Mouse (Mus musculus): ENCODE measurements at regions not wholly inside any gene's neighbourhood (a gene's known extent, or its start where the extent isn't known, plus 50 kb on each side); places are given as distances from the start of the nearest gene placed in this dataset.
A peak's percentile ranks its signal among the peaks of the same experiment; 100 is the strongest.

DNA sequence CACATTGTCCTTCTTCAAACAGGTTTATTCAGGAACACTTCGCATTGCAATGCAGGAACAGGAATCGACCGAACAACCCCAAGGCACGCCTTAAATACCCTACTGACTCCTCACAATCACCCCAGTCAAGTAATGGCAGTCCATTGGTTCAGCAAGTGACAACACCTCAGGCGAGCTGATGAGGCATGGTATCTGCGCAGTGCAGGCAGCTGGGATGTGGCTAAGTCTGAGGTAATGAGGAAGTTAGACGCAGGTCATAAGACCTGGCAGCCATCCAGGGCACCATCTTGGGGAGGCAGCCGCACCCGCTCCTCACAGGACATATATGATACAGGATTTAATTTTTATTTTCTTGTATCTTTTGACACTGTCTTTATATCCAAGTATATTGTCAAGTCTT is 1251.6 kb downstream of the Basp1 start:
- DNase-seq = no peak

DNA sequence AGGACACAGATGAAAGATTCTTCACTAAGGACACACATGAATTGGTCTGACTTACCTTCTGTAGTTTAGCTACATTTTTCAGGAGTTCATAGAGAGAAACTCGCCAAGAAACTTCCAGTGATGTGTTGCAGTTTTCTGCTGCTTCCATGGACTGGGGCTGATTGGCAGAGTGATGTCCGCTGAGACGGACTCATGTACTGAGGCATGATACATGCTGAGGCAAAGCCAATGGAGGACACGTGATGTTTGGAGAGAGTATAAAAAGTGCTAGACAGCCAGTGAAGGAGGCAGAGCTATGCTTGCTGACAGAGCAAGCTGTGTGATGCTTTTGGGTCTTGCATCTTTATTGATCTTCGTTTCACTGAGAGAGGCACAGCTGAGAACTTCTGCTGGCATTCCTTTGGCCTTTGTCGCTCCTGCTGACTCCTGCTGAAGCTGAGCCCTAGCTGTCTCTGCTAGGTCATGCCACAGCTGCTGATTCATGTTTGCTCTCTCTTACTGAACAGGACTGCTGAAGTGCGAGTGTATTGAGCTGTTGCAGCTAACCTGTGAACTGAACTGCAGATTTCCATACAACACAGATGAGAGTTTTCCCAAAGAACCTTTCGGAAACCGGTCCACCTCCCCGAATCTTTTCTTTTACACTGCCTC is 1255.7 kb downstream of the Basp1 start:
- no peak for DNase-seq

DNA sequence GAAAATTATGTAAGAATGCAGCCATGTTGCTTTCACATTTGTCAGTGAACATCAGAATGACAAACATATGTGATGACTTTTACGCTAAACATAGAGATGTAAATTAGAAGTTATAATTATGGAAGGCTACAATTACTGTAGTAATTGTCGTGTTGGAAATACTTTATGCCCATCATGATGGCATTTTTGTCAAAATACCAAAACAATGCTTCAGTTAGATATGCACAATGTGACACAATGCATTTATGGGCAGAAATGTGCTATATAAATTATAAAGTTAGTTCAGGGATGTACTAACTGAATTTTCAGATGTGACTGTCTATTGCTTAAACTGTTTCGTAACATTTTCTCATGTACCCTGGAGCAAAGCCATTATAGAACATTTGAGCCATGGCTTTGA is 1259.3 kb downstream of the Basp1 start:
- no peak for DNase-seq

DNA sequence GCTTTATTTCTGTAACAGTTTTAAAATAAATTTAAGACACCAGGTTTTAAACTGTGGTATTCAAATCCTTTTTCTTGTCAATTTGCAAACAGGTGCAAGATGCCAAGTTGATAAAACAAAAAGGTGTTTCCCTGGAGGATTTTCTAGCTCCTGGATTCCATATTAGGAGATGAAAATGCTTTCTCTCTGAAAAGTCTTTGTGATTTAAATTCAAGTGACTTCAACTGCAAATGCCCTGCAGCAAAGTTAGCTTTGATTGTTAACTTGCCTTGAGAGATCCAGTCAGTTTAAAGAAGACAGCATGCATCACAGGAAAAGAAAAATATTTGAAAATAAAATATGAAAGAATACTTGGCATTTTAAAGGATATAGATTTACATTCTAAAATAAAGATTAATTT is 1289.3 kb downstream of the Basp1 start:
- DNase-seq = no peak

DNA sequence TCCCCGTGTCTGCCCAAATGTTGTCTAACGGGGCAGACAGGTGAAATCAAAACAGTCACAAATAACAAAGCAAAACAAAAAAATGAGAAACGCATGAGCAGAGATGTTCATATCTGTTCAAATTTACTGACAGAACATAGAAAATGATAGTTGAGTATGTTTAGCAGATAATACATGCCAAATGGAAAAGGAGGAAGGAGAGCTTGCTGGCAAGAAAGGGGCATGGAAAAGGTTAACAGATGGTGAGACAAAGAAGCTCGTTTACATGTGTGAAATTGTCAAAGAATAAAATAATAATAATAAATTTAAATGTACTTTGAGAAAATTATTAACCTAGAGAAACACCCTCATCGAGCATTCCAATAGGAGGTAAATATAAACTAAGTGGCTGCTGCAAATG is 1327.3 kb downstream of the Basp1 start:
- DNase-seq = no peak

DNA sequence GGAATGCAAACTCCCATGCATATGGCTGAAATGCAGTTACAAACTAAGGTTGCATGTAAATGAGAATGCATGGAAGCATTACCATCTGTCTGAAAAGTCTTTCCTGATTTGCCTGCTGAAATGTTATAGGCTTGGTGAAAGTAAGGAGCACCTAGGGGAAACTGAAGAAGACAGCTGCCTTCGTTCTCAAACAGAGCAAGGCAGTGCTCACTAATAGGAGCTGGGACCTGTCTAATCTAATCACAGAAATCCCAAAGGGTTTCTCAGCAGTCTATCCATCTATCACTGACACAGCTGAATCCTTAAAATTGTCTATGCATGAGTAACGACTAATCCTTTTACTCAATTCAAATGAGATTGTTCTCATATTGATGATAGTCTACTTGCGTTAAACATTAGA is 1360.4 kb downstream of the Basp1 start:
- no peak for DNase-seq

DNA sequence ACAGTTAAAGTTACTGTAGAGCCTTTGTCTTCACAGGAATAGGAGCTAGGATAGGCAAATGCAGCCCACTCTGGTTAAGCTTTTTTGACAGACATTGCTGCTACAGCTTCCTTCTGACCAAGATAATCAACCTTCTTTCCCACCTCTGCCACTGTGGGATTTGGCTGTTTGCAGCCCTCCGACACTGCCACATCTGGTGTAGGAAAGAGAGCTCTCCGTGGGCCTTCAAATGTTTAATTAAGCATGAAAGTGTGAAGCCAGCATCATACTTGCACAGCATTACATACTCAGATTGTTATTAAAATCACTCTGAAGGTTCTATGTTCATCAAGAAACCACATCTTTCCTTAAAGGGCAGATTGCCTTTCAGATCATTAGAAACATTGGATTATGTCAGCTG is 1372.7 kb downstream of the Basp1 start:
- no peak for DNase-seq

DNA sequence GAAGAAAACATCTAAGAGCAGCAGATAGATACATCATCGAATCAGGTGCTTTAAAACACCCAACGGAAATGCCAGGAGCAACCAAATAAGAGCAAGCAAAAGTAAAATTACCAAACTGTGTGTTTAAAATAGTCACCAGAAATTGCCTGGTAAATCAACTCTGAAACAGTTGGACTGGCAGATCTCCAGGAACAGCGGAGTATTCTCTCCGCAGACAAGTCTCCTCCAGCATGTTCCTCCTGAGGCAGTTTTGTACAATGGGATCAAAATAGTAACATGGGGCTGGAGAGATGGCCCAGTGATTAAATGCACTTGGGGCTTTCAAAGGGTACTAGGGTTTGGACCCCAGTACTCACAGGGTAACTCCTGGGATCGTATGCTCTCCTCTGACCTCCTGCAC is 1374.4 kb downstream of the Basp1 start:
- peak; percentile 14 for DNase-seq

DNA sequence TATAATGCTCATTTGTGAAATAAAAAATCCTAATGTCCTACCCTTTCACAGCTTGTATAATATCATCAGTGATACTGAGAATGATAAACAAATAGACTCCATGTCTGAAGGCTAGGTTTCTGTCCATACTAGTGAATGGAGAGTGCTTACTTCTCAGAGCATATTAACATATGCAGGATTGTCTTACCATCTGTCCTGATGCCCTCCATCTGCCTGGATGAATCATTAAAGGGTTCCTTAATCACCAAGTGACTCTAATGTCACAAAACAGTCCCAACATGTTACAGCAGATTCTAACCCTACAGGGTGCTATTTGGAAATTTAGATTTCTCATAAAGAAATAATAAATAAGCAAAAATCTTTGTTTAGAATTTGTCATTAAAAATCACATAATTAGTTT is 1391.4 kb downstream of the Basp1 start:
- peak; percentile 47 for DNase-seq

DNA sequence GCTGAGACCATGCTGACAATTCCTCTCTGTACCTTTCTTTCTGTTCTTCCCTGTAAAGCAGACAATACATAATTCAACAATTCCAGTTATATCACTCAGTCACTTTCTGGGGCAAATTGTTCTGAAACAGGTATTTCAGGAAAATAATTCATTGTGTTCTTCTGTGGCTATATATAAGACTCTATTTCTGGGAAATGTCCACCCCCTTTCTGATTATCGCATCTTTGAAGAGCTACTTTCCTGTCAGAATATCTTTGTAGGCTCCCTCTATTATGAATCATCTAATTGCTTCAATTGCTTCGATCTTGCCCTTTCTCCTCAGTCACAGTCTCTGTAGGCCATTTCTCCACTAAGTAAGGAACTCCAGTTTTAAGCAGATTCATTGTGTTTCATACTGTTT is 1408.9 kb downstream of the Basp1 start:
- DNase-seq = no peak

DNA sequence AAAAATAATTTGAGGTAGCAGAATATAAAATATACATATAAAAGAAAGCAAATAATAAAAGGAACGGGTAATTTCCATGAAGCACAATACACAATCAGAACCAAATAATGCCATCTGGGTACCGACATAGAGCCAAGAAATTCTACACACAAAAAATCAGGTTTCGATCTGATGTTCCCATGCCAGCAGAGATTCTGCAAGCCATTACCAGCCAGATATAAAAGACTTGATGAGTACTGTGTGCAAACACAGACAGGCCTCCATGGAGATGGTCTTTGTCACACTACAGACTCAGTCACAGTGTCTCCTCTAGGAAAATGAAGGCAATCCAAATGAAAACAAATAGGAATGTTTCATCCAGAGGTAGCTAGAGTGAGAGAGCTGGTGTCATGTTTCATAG is 1430.7 kb downstream of the Cdh18 start:
- DNase-seq = peak; percentile 25
